Mouse (Mus musculus) liver, adult 2 months (tissue): ENCODE results near the gene Hcar2.

Source experiments
- CTCF ChIP-seq: fragments of 200-500 bp; IDR thresholded peaks from 2 replicates; pipeline ENCODE4 v1.5.1; 2011; ENCODE audit warnings: low read depth, low read length, control low read depth
- POLR2A ChIP-seq: fragments of 200-500 bp; IDR thresholded peaks from 2 replicates; pipeline ENCODE4 v1.6.1; 2011; ENCODE audit warnings: low read length, control low read depth; ENCODE audit not compliant: insufficient read depth; ENCODE audit errors: extremely low read depth

GRCm38 (mm10) chr5:123904059-123904672, 38.9 kb upstream of the Hcar2 start:
- no peak for TF ChIP-seq CTCF
- no peak for TF ChIP-seq POLR2A
